Mouse (Mus musculus) intestine, embryonic 14.5 days (tissue): ENCODE measurements around the gene Iqcb1. TPM values are rescaled to one million over a fixed set of nuclear protein-coding genes. Genes with fewer than 3 reads are reported as not detected.

ENCODE experiments used
- ATAC-seq: fragments of 200-750 bp; cut with Nextera tagmentation; replicated peaks from 2 replicates; pipeline ENCODE4 v1.8.0; 2017; ENCODE audit warnings: low read depth, moderate number of reproducible peaks, moderate TSS enrichment, moderate library complexity; ENCODE audit not compliant: low FRiP score, low TSS enrichment
- DNase-seq: peaks from one replicate; pipeline ENCODE4 v3.0.0-alpha.2; 2018; ENCODE audit warnings: low spot score
- H3K27ac ChIP-seq: fragments of 300-500 bp; sonication (generic); 2 replicates; pipeline ENCODE4 v1.5.1; 2014; ENCODE audit warnings: low read depth, mild to moderate bottlenecking, control low read depth
- H3K27me3 ChIP-seq: fragments of 300-500 bp; sonication (generic); replicated peaks from 2 replicates; pipeline ENCODE4 v1.6.1; 2014; ENCODE audit warnings: low read length, control low read depth; ENCODE audit not compliant: control insufficient read depth, insufficient read depth
- H3K36me3 ChIP-seq: fragments of 300-500 bp; sonication (generic); 2 replicates; pipeline ENCODE4 v1.6.1; 2014; ENCODE audit warnings: low read length, control low read depth; ENCODE audit not compliant: control insufficient read depth, insufficient read depth
- H3K4me1 ChIP-seq: fragments of 300-500 bp; sonication (generic); replicated peaks from 2 replicates; pipeline ENCODE4 v1.6.1; 2014; ENCODE audit warnings: low read length, control low read depth, mixed read lengths; ENCODE audit not compliant: control insufficient read depth, insufficient read depth
- H3K4me2 ChIP-seq: fragments of 300-500 bp; sonication (generic); 2 replicates; pipeline ENCODE4 v1.6.1; 2014; ENCODE audit warnings: low read length
- H3K4me3 ChIP-seq: fragments of 300-500 bp; sonication (generic); 2 replicates; pipeline ENCODE4 v1.5.1; 2014; ENCODE audit warnings: low read depth, low read length, control low read depth, mixed read lengths
- H3K9ac ChIP-seq: fragments of 300-500 bp; sonication (generic); 2 replicates; pipeline ENCODE4 v1.6.1; 2014; ENCODE audit warnings: mild to moderate bottlenecking, low read length
- H3K9me3 ChIP-seq: fragments of 300-500 bp; sonication (generic); 2 replicates; pipeline ENCODE4 v1.6.1; 2016; ENCODE audit warnings: low read length, control low read depth; ENCODE audit not compliant: control insufficient read depth
- WGBS: fragments of 180-500 bp; shearing (Covaris S2); extraction: QIAGEN DNeasy Blood & Tissue Kit; methylation state at CpG from one replicate; pipeline ENCODE4 v1.1.7; 2014; 5-methylcytosine and 5-hydroxymethylcytosine counted together
- polyA plus RNA-seq: library from polyadenylated mRNA; unstranded; fragments of >200 nt; fragmentation: Nextera tagmentation; extraction: Ambion mirVana; gene quantifications from 2 replicates; pipeline ENCODE4 v1.2.1, GENCODE M21; 2014

Iqcb1 gene
- 33.7 and 41.9 TPM in 2 replicates for polyA plus RNA-seq

GRCm38 (mm10) chr16:36828054-36828786 lies at the start of gene Iqcb1:
Gene Iqcb1 (plus strand): TSS chr16:36828385.
- no peaks in the 10 kb centered on the region for H3K9me3 ChIP-seq
- H3K4me3 ChIP-seq: peak within 1 kb of the TSS; percentile 88
- DNase-seq: peak; percentile 91
- peak within 1 kb of the TSS; percentile 84 for H3K9ac ChIP-seq
- H3K27me3 ChIP-seq: no peaks in the 10 kb centered on the region; the same call in 1 of the 2 replicates
- 0 out of 2 replicates have a peak within 1 kb of the TSS, but pooled peaks have one; percentile 23 for H3K27ac ChIP-seq
- H3K4me2 ChIP-seq: peak within 1 kb of the TSS; percentile 79
- H3K36me3 ChIP-seq: peaks cover 3% of the 10 kb centered on the region; the same call in 1 of the 2 replicates
- ATAC-seq: peak; percentile 96
- WGBS: under 1% methylated on average over 64 of the region's 64 CpGs
- no peaks in the 10 kb centered on the region for H3K4me1 ChIP-seq

- Histone ChIP-seq H3K4me1 (no peaks in the 10 kb centered on the region), H3K4me3 (no peak overlapping the region), H3K36me3 (no peaks in the 10 kb centered on the region), H3K9ac (no peak overlapping the region), H3K27me3 (no peaks in the 10 kb centered on the region), H3K27ac (no peak overlapping the region), H3K4me2 (no peak overlapping the region), H3K9me3 (no peaks in the 10 kb centered on the region)
- DNase-seq (no peak), ATAC-seq (no peak)
- WGBS: 90% methylated on average over 2 of the region's 2 CpGs
These were observed 44.0 kb upstream of the Iqcb1 start for GRCm38 (mm10) chr16:36784146-36784545.

DNA sequence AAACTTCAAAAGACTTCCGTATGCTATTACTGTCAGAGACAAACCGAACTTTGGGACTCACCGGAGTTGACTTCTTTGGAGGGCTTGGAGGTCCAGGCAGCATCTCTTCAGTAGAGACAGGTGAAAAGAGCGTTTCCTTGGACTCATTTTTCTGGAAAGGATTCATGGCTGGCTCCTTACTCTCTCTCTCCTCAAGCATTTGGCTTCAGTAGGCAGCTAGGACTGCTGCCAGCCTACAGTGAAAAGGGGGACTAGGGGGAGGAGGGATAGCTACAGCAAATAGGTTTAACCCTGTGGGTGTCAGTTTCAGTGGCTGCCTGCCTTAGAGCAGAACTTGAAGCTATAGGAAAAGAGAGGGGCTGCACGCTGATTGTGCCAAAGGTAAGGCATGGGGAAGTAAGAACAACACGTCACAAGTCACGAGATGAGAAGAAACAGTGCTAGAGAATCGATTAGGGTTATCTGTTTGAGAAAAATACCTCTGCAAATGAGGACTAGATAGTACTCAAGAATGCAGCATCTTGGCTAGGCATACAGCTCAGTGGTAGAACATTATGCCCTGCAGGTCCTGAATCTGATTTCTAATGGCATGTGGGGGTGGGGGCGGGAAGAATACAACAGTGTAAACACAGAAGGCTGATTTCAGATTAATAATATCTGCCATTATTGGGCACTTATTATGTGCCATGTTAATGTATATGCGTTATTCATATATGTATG lies 43.4 kb upstream of the Iqcb1 start, which contains the start of gene Slc15a2:
Slc15a2 (minus strand) TSS at position 369 of the 720 bp plus-strand sequence.
- WGBS: 64% methylated on average over 10 of the region's 10 CpGs
- H3K4me1 ChIP-seq: no peaks in the 10 kb centered on the region
- H3K4me2 ChIP-seq: peak within 1 kb of the TSS; percentile 14; the same call in 1 of the 2 replicates
- DNase-seq: no peak
- H3K4me3 ChIP-seq: no peak within 1 kb of the TSS
- ATAC-seq: no peak
- H3K27me3 ChIP-seq: no peaks in the 10 kb centered on the region
- no peaks in the 10 kb centered on the region for H3K36me3 ChIP-seq
- no peaks in the 10 kb centered on the region for H3K9me3 ChIP-seq
- no peak within 1 kb of the TSS for H3K27ac ChIP-seq
- H3K9ac ChIP-seq: no peak within 1 kb of the TSS

GRCm38 (mm10) chr16:36786466-36786865 lies 41.7 kb upstream of the Iqcb1 start:
- no peak overlapping the region for H3K9ac ChIP-seq
- no peak overlapping the region for H3K27ac ChIP-seq
- ATAC-seq (no peak), DNase-seq (no peak)
- H3K4me2 ChIP-seq: no peak overlapping the region
- no peaks in the 10 kb centered on the region for H3K27me3 ChIP-seq
- no peaks in the 10 kb centered on the region for H3K36me3 ChIP-seq
- no peaks in the 10 kb centered on the region for H3K4me1 ChIP-seq
- H3K4me3 ChIP-seq: no peak overlapping the region
- WGBS: 78% methylated on average over 7 of the region's 7 CpGs
- no peaks in the 10 kb centered on the region for H3K9me3 ChIP-seq

DNA sequence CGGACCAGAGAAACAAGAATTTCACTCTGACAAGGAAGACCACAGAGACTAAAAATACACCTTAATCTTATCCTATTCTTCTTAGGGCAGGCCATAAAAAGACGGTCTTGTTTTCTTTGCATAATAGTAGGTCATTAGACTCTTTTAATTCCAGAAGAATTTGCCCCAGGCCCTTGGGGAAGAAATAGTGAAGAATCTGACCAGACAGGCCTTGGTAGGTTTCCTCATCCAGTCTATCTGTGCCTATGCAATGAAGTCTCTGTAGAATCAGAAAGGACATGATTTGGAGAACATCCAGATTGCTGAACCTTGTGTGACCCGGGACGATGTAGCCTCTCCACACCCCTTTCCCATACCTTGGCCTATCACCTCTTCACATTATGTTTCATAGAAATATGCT lies 38.0 kb upstream of the Iqcb1 start:
- ATAC-seq (no peak), DNase-seq (no peak)
- H3K27me3 ChIP-seq: no peaks in the 10 kb centered on the region
- H3K4me3 ChIP-seq: no peak overlapping the region
- H3K9ac ChIP-seq: no peak overlapping the region
- no peak overlapping the region for H3K27ac ChIP-seq
- H3K36me3 ChIP-seq: no peaks in the 10 kb centered on the region
- H3K4me2 ChIP-seq: no peak overlapping the region
- no peaks in the 10 kb centered on the region for H3K4me1 ChIP-seq
- H3K9me3 ChIP-seq: no peaks in the 10 kb centered on the region
- WGBS: 84% methylated on average over 4 of the region's 4 CpGs

DNA sequence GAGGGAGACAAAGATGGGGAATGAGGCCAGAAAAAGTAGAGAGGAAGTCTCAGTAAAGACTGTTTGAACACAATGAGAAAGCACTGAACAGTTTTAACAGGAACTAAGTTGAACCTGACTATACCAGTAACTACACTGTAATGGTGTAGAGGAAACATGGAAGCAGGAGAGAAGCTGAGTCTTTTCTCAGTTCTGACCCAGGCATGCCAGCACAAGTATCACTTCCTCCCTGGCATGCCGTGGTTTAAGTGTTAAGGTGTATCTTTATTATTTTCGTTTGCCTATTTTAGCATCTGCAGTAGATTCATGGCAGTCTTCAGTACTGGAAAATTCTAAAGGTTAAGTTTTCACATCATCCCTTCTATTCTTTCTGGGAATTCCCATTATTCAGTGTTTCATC lies 33.2 kb upstream of the Iqcb1 start:
- WGBS: 76% methylated on average over 2 of the region's 2 CpGs

GRCm38 (mm10) chr16:36798334-36798733 lies 29.9 kb upstream of the Iqcb1 start:
- ATAC-seq (no peak), DNase-seq (no peak)
- no peak overlapping the region for H3K4me3 ChIP-seq
- no peak overlapping the region for H3K27ac ChIP-seq
- WGBS: 82% methylated on average over 2 of the region's 2 CpGs
- H3K4me1 ChIP-seq: no peaks in the 10 kb centered on the region
- H3K36me3 ChIP-seq: no peaks in the 10 kb centered on the region
- no peaks in the 10 kb centered on the region for H3K27me3 ChIP-seq
- no peak overlapping the region for H3K9ac ChIP-seq
- no peaks in the 10 kb centered on the region for H3K9me3 ChIP-seq
- H3K4me2 ChIP-seq: no peak overlapping the region

More for the DNA sequence above, 33.2 kb upstream of the Iqcb1 start:
- H3K9me3 ChIP-seq: no peaks in the 10 kb centered on the region
- no peak for DNase-seq
- no peak for ATAC-seq
- H3K27me3 ChIP-seq: no peaks in the 10 kb centered on the region
- H3K4me3 ChIP-seq: no peak overlapping the region
- H3K4me1 ChIP-seq: no peaks in the 10 kb centered on the region
- no peaks in the 10 kb centered on the region for H3K36me3 ChIP-seq
- no peak overlapping the region for H3K9ac ChIP-seq
- H3K27ac ChIP-seq: no peak overlapping the region
- H3K4me2 ChIP-seq: no peak overlapping the region

- Histone ChIP-seq H3K4me2 (no peak overlapping the region), H3K4me1 (no peaks in the 10 kb centered on the region), H3K9me3 (no peaks in the 10 kb centered on the region), H3K36me3 (no peaks in the 10 kb centered on the region), H3K27me3 (no peaks in the 10 kb centered on the region), H3K9ac (no peak overlapping the region), H3K27ac (no peak overlapping the region), H3K4me3 (no peak overlapping the region)
- ATAC-seq (no peak), DNase-seq (no peak)
- 85% methylated on average over 3 of the region's 3 CpGs for WGBS
These were observed 25.8 kb upstream of the Iqcb1 start for GRCm38 (mm10) chr16:36802361-36802760.
